Mouse (Mus musculus): ENCODE measurements at regions not wholly inside any gene's neighbourhood (a gene's known extent, or its start where the extent isn't known, plus 50 kb on each side); places are given as distances from the start of the nearest gene placed in this dataset.

- Histone ChIP-seq H3K9ac (no peak overlapping the region), H3K9me3 (no peaks in the 10 kb centered on the region), H3K4me3 (no peak overlapping the region), H3K4me1 (replicated peaks) (no peaks in the 10 kb centered on the region), H3K4me2 (no peak overlapping the region), H3K36me3 (no peaks in the 10 kb centered on the region), H3K27ac (replicated peaks) (no peak overlapping the region), H3K27me3 (no peaks in the 10 kb centered on the region)
- 0 out of 2 replicates have a peak, but pooled peaks have one; percentile 45 for ATAC-seq (ENCODE audit: low FRiP score, low read depth)
- 55% methylated on average over 1 of the region's 1 CpGs for WGBS
Observed at GRCm38 (mm10) chr4:30583417-30583816, 1380.5 kb upstream of the Map3k7 start.

- H3K9ac ChIP-seq, result no peak overlapping the region
- 28% methylated on average over 3 of the region's 3 CpGs for WGBS
- H3K4me2 ChIP-seq, result no peak overlapping the region
- no peaks in the 10 kb centered on the region for H3K27me3 ChIP-seq
- no peaks in the 10 kb centered on the region for H3K9me3 ChIP-seq
- H3K27ac ChIP-seq (replicated peaks), result no peak overlapping the region
- no peaks in the 10 kb centered on the region for H3K4me1 ChIP-seq (replicated peaks)
- no peaks in the 10 kb centered on the region for H3K36me3 ChIP-seq
- ATAC-seq (ENCODE audit: low FRiP score, low read depth), result no peak
- no peak overlapping the region for H3K4me3 ChIP-seq
Observed at GRCm38 (mm10) chr4:30608858-30609257, 1355.0 kb upstream of the Map3k7 start.

- Histone ChIP-seq H3K4me1 (replicated peaks) (no peaks in the 10 kb centered on the region), H3K9me3 (no peaks in the 10 kb centered on the region), H3K9ac (no peak overlapping the region), H3K4me2 (no peak overlapping the region), H3K36me3 (no peaks in the 10 kb centered on the region), H3K27ac (replicated peaks) (no peak overlapping the region), H3K27me3 (no peaks in the 10 kb centered on the region), H3K4me3 (no peak overlapping the region)
- no peak for ATAC-seq (ENCODE audit: low FRiP score, low read depth)
Observed at GRCm38 (mm10) chr4:30609795-30610194, 1354.1 kb upstream of the Map3k7 start.

GRCm38 (mm10) chr4:30610454-30610853, 1353.4 kb upstream of the Map3k7 start:
- ATAC-seq (ENCODE audit: low FRiP score, low read depth), result no peak

More at GRCm38 (mm10) chr4:30610454-30610853, 1353.4 kb upstream of the Map3k7 start:
- Histone ChIP-seq H3K9me3 (no peaks in the 10 kb centered on the region), H3K27ac (replicated peaks) (no peak overlapping the region), H3K36me3 (no peaks in the 10 kb centered on the region), H3K4me2 (no peak overlapping the region), H3K27me3 (no peaks in the 10 kb centered on the region), H3K4me1 (replicated peaks) (no peaks in the 10 kb centered on the region), H3K4me3 (no peak overlapping the region), H3K9ac (no peak overlapping the region)
- WGBS, result 80% methylated on average over 3 of the region's 3 CpGs

Data from hindbrain, embryonic 15.5 days (tissue).